Mouse (Mus musculus): ENCODE results near the gene Anxa11. TPM values are rescaled to one million over a fixed set of nuclear protein-coding genes. Genes with fewer than 3 reads are reported as not detected.
"Not testable (repeated sequence)": the region's sequence is repeated elsewhere in the genome, so short reads cannot be mapped to it uniquely, and the experiment has no call there.

Anxa11 gene
- total RNA-seq, 2 experiments from 2014 or later, result 83.7 to 85.1 TPM

- intact Hi-C loops (cut with DNase I; ENCODE audit: low total_unique reads), result no loop called here
- DNase-seq, result no peak
Measured at GRCm38 (mm10) chr14:25865251-25865650, 23.3 kb downstream of the Anxa11 start.

- no peak for DNase-seq
- intact Hi-C loops (cut with DNase I; ENCODE audit: low total_unique reads), result no loop called here
Measured at GRCm38 (mm10) chr14:25866384-25866783, 24.4 kb downstream of the Anxa11 start.

- peak; percentile 55 for DNase-seq
- intact Hi-C loops (cut with DNase I; ENCODE audit: low total_unique reads), result no loop called here
Measured at GRCm38 (mm10) chr14:25866832-25867231, 24.9 kb downstream of the Anxa11 start.

GRCm38 (mm10) chr14:25867834-25868233 is 25.9 kb downstream of the Anxa11 start:
- no peak for DNase-seq
- intact Hi-C loops (cut with DNase I; ENCODE audit: low total_unique reads), result no loop called here

GRCm38 (mm10) chr14:25868706-25869105 is 26.8 kb downstream of the Anxa11 start:
- intact Hi-C loops (cut with DNase I; ENCODE audit: low total_unique reads), result no loop called here
- no peak for DNase-seq

GRCm38 (mm10) chr14:25869135-25869878 is 27.4 kb downstream of the Anxa11 start:
- no peak for DNase-seq
- intact Hi-C loops (cut with DNase I; ENCODE audit: low total_unique reads), result no loop called here

GRCm38 (mm10) chr14:25872461-25873415 is 30.8 kb downstream of the Anxa11 start:
- intact Hi-C loops (cut with DNase I; ENCODE audit: low total_unique reads), result no loop called here
- peak; percentile 30 for DNase-seq

- DNase-seq; intact Hi-C loops (cut with DNase I; ENCODE audit: low total_unique reads): not testable (repeated sequence)
Measured at GRCm38 (mm10) chr14:25876640-25877039, 34.7 kb downstream of the Anxa11 start.

GRCm38 (mm10) chr14:25881769-25882168 is 39.8 kb downstream of the Anxa11 start:
- intact Hi-C loops (cut with DNase I; ENCODE audit: low total_unique reads); DNase-seq: not testable (repeated sequence)

GRCm38 (mm10) chr14:25885886-25886285 is 43.9 kb downstream of the Anxa11 start:
- intact Hi-C loops (cut with DNase I; ENCODE audit: low total_unique reads); DNase-seq: not testable (repeated sequence)

- DNase-seq; intact Hi-C loops (cut with DNase I; ENCODE audit: low total_unique reads): not testable (repeated sequence)
Measured at GRCm38 (mm10) chr14:25894566-25894965, 52.6 kb downstream of the Anxa11 start.

GRCm38 (mm10) chr14:25895686-25896085 is 53.7 kb downstream of the Anxa11 start:
- intact Hi-C loops (cut with DNase I; ENCODE audit: low total_unique reads); DNase-seq: not testable (repeated sequence)

- DNase-seq; intact Hi-C loops (cut with DNase I; ENCODE audit: low total_unique reads): not testable (repeated sequence)
Measured at GRCm38 (mm10) chr14:25903000-25903399, 61.0 kb downstream of the Anxa11 start, which contains the start of gene Plac9a. Gene Plac9a (minus strand): TSS chr14:25903100.

- intact Hi-C loops (cut with DNase I; ENCODE audit: low total_unique reads); DNase-seq: not testable (repeated sequence)
Measured at GRCm38 (mm10) chr14:25905243-25905642, 63.3 kb downstream of the Anxa11 start.

- DNase-seq; intact Hi-C loops (cut with DNase I; ENCODE audit: low total_unique reads): not testable (repeated sequence)
Measured at GRCm38 (mm10) chr14:25907272-25907671, 65.3 kb downstream of the Anxa11 start.

GRCm38 (mm10) chr14:25908976-25909375 is 67.0 kb downstream of the Anxa11 start:
- intact Hi-C loops (cut with DNase I; ENCODE audit: low total_unique reads); DNase-seq: not testable (repeated sequence)

GRCm38 (mm10) chr14:25918427-25919170 is 76.6 kb downstream of the Anxa11 start:
- intact Hi-C loops (cut with DNase I; ENCODE audit: low total_unique reads); DNase-seq: not testable (repeated sequence)

- DNase-seq; intact Hi-C loops (cut with DNase I; ENCODE audit: low total_unique reads): not testable (repeated sequence)
Measured at GRCm38 (mm10) chr14:25926814-25927561, 85.0 kb downstream of the Anxa11 start.

- DNase-seq; intact Hi-C loops (cut with DNase I; ENCODE audit: low total_unique reads): not testable (repeated sequence)
Measured at GRCm38 (mm10) chr14:25927562-25927881, 85.6 kb downstream of the Anxa11 start, which contains the start of gene Tmem254a. Gene Tmem254a (minus strand): TSS chr14:25927672.

All from gastrocnemius, postnatal 14 days (tissue).